Mouse (Mus musculus): Measurements from ENCODE around the gene Rgs6. TPM values are rescaled to one million over a fixed set of nuclear protein-coding genes. Genes with fewer than 3 reads are reported as not detected.

The Rgs6 gene
- polyA plus RNA-seq, 3 experiments from 2014 or later, result not detected

DNA sequence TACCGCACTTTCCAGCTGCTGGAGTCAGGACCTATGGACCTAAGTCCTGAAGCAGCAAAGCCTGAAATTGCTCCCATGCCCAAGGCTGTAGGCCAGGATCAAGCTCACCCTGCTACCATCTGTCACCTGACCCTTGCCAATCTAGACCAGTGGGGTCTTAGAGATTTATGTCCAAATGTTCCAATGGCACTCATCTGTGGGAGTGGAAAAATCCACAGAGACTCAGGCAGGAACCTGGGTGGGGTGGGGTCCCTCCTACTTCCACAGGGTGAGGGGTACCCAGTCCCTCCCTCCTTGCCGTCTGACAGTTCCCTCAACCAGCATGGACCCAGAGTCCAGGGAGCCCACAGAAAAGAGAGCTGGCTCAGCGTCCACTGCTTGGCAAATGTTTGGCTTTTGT lies 622.6 kb downstream of the Rgs6 start:
- ATAC-seq, result no peak

GRCm38 (mm10) chr12:83211146-83211822 lies 623.2 kb downstream of the Rgs6 start:
- no peak for ATAC-seq

All from inflammation-experienced regulatory T-cells, adult 6 months (primary cell).